Mouse (Mus musculus): Measurements from ENCODE around the gene Shank2.

The Shank2 gene

DNA sequence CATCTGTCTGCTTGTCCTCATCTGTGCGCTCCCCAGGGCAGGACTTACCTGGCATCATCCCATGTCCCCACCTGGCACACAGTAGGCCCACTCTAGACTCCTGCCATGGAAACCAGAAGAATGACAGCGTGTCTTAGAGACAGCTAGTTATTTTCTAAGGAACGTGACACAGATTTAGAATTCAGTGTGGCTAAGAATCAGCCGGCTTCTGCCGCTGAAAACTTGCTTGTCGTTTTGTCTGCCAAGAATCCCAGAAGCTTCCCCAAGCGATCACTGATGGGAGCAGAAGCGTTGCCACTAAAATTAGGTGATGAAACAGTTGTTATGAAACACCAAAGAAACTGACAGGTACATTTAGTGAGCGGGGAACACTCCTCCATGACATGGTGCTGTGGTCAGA, 208.8 kb downstream of the Shank2 start:
- DNase-seq (ENCODE audit: low read depth in 2 of 2, low spot score in 2 of 2) = no peak

GRCm38 (mm10) chr7:144212694-144213093, 211.0 kb downstream of the Shank2 start:
- no peak for DNase-seq (ENCODE audit: low read depth in 2 of 2, low spot score in 2 of 2)

DNA sequence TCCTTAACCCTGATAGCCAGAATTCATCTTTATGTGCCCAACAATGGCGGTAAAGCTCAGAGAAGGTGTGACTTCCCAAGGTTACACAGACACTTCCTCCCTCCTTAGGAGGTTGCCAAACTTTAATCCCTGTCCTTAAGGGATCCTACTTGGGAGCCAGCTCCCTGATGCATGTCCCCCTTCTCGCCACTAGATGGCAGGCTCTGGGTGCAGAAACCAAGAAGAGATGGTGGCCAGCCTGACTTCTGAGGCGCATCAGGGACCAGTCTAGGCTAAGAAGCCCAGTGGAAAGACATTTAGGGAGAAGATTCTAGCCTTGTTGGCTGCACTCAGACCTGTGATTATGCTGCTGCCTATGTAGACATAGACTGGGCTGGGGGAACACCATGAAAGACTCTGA, 215.5 kb downstream of the Shank2 start:
- no peak for DNase-seq (ENCODE audit: low read depth in 2 of 2, low spot score in 2 of 2)

DNA sequence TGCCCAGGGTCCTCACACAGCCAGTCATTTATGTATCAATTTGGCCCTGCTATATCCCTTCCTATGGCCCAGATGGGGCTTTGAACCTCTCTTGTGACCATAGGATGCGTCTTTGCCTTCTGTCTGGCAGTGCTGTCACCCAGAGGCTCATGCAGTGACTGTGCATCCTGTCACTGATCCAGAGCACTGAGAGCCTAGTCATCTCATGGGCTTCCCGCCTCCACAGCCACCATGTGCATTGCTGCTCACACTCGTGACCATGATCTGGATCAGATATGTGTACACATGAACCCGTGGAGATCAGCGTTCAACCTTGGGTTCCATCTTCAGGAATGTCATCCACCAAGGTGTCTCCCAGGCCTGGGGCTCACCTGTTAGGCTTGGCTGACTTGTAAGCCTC, 227.0 kb downstream of the Shank2 start:
- no peak for DNase-seq (ENCODE audit: low read depth in 2 of 2, low spot score in 2 of 2)

GRCm38 (mm10) chr7:144229421-144229820, 227.7 kb downstream of the Shank2 start:
- no peak for DNase-seq (ENCODE audit: low read depth in 2 of 2, low spot score in 2 of 2)

DNA sequence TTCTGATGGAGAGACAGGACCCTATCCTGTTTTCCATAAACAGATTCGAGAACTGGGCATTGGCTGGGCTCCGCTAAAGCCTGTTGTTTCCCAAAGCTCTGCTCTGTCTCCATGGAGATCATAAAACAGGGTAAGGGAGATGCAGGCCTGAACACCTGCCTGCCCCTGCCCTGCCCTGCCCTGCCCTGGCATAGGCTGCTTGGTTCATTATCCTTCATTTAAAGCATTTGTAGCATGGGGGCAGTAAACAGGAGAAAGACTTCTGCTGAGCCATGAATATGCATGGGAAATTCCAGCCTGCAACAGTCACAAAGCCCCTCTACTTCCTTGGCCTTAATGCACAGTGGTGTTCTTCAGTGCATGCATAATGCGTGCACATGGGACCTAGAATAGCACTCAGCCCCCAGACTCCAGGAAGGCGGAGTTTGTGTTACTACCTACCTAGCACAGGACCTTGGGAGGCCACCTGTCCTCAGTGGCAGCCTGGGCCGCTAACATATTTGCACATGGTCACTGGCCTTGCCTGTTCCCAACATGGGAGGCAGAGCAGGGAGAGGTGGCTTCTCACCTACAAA, 230.5 kb downstream of the Shank2 start:
- DNase-seq (ENCODE audit: low read depth in 2 of 2, low spot score in 2 of 2) = no peak

DNA sequence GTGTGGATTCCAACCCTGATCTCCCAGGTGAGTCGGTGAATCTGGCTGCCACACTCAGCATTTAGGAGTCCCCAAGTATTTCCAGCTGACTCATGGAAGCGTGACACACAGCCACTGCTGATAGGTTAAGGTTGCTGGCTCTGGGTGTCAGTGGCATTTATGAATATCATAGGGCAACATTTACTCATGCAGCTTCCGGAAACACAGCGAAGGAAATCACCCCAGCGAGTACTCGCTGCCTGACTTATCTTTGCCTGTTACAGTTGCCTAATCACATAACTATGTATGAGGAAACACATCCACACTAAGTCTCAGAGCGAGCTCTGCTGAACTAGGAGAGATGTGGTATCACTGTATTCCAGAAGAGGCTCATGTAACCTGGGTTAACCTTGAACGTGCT, 231.8 kb downstream of the Shank2 start:
- DNase-seq (ENCODE audit: low read depth in 2 of 2, low spot score in 2 of 2) = no peak

DNA sequence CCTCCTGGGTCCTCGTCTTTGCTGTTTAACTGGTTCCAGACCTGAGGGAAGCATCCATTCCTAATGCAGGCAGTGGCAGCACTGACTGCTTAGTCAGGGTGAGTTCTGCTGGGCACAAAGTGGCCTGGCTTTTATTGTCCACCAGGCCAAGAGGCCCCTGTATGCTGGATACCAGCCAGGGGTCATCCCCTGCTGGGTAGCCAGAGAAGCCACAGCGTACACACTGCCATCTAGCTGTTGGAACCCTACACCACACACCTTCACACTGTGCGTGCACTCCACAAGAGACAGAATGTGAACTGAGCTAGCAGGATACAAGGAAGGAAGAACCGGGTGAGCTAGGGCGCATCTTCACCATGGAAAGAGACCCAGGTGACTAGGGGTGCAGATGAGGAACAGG, 233.1 kb downstream of the Shank2 start:
- DNase-seq (ENCODE audit: low read depth in 2 of 2, low spot score in 2 of 2) = no peak

- DNase-seq (ENCODE audit: low read depth in 2 of 2, low spot score in 2 of 2) = no peak
Observed at GRCm38 (mm10) chr7:144235523-144235922, 233.8 kb downstream of the Shank2 start.

- no peak for DNase-seq (ENCODE audit: low read depth in 2 of 2, low spot score in 2 of 2)
Observed at GRCm38 (mm10) chr7:144236802-144237201, 235.1 kb downstream of the Shank2 start.

- no peak for DNase-seq (ENCODE audit: low read depth in 2 of 2, low spot score in 2 of 2)
Observed at GRCm38 (mm10) chr7:144238409-144238808, 236.7 kb downstream of the Shank2 start.

- DNase-seq (ENCODE audit: low read depth in 2 of 2, low spot score in 2 of 2) = no peak
Observed at GRCm38 (mm10) chr7:144238992-144239391, 237.3 kb downstream of the Shank2 start.

DNA sequence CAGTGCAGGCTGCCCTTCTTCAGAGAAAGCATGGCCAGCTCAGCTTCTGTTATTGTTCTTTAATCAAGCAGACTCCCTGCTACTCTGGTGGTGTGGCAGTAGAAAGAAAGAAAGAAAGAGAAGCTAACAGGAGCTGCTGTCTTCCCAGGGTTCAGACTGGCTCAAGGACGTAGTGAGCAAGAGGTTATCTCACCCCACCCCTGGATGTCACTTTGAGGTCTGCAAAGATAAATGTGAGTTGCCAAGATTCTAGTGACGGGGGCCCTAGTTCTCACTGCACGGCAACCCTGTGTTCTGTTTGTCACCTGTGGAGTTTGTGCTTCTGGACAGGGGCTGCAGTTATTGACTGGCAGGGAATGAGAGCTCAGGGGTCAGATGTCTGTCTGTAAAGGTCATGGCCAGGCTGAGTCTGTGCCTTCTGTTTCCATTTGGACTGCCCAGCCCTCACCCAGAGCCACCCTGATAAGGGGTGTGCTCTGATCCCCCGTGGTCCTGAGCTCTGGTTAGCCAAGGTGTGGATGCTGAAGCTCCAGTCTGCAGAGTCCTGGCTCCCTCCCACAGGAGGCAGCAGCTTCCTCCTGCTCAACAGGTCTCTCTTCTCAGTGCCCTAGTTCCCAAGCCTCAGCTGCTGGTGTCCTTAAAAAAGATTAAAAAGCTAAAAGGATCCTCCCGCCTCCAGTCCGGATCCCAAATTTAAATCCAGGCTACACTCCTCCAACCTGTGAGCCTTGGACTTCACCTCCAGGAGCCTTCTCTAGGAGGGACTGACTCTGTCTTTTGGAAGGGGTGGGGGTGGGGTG, 238.0 kb downstream of the Shank2 start:
- no peak for DNase-seq (ENCODE audit: low read depth in 2 of 2, low spot score in 2 of 2)

DNA sequence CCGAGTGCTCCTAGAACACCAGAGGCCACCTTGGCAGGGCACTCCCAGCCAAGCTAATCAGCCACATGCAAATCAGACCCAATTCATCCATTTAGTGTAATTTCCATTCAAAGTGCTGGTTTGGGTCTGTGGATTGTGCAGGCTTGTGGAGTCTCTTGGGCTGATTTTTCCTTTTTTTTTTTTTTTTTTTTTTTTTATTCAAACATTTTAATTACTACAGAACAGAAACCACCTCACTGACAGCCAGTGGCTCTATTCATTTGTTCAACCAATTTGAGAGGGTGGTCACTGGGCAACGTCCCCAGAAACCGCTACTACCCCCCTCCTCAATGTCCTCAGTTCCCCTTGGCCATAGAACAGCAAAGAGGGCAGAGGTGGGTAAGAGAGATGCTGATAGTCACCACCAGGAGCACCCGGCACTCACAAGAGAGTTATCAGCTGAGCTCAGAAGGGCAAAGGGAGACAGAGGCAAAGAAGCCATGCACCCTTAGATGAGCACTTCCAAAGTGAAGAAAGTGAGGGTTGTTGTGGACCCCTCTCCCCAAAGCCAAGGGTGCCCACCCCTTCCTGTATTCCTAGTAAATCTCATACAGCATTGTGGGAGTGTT, 239.1 kb downstream of the Shank2 start:
- DNase-seq (ENCODE audit: low read depth in 2 of 2, low spot score in 2 of 2) = no peak

- DNase-seq (ENCODE audit: low read depth in 2 of 2, low spot score in 2 of 2) = no peak
Observed at GRCm38 (mm10) chr7:144244203-144244602, 242.5 kb downstream of the Shank2 start.

- no peak for DNase-seq (ENCODE audit: low read depth in 2 of 2, low spot score in 2 of 2)
Observed at GRCm38 (mm10) chr7:144246271-144246670, 244.5 kb downstream of the Shank2 start.

DNA sequence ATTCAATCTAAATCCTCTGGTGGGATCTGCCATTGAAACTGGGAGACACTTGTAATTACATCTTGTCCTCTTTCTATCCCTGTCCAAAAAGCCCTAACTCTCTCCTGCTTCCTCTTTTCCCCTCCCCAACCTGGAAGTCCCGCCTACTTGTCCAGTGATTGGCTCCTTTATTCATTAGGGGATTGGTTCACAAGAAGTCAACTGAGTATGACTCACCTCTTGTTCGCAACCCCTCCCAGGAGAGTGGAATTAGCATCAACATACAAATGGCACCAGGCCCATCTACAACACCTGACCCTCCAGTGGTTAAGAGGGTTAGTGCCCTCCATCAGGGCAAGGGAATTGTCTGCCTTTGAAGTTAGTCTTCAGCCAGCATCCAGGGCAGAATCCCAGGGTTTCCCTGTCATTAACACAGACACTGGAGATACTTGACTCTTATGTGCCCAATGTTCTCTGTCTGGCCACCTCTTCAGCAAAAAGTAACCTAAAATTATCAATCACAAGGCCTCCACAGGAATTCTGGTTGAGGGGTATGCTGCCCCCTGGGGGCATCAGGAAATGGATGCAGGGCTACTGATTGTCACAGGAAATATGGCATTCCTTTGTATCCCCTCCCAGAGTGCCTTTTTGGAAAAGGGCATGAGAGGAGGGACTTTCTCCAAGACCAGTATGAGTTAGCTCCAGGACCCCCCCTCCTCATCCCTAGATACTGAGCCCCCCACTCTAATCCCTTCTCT, 247.1 kb downstream of the Shank2 start:
- no peak for DNase-seq (ENCODE audit: low read depth in 2 of 2, low spot score in 2 of 2)

DNA sequence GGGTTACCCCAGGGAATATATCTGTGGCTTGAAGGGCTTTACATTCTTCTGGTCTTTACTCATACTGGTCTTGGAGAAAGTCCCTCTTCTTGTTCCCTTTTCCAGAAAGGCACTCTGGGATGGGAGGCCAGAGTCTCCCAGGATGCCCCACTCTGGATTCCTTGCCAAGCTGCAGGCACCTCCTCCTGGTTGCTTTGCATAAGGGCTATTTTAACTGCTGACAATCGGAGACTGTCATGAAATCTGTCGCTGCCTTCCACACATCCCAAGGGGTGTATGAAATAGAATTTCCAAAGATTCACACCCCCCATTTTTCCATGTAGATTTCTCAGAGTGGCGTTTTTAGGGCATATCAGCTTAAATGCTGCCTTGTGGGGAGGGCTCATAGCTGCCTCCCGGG, 249.1 kb downstream of the Shank2 start:
- no peak for DNase-seq (ENCODE audit: low read depth in 2 of 2, low spot score in 2 of 2)

- no peak for DNase-seq (ENCODE audit: low read depth in 2 of 2, low spot score in 2 of 2)
Observed at GRCm38 (mm10) chr7:144251250-144251649, 249.5 kb downstream of the Shank2 start.

- DNase-seq (ENCODE audit: low read depth in 2 of 2, low spot score in 2 of 2) = no peak
Observed at GRCm38 (mm10) chr7:144254674-144255246, 253.0 kb downstream of the Shank2 start.

DNA sequence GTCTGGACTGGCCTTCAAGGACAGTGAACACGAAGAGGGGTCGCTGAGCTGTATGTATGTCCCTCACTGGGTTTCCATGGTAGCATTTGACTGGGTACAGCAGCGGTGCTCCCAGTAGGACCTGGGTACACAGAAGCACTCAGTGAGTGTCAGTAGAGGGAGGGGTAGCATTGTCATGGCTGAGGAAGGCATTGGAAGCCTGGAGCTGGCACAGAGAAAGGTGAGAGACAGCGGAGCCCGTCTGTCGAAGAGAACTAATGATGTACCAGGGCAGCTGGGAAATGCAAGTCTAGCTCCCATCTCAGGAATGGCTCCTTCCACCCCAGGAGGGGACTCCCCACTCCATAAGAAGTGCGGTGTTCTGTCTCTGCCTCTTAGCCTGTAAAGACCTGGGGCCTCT, 256.1 kb downstream of the Shank2 start:
- DNase-seq (ENCODE audit: low read depth in 2 of 2, low spot score in 2 of 2) = no peak

Data from CD8-positive naive resting alpha-beta T cell, adult 2 months (primary cell).